Mouse (Mus musculus): Measurements from ENCODE around the gene B3gnt2. TPM values are rescaled to one million over a fixed set of nuclear protein-coding genes. Genes with fewer than 3 reads are reported as not detected.

Gene B3gnt2
- polyA plus RNA-seq, 1 experiment = 7.1 TPM

- no peak overlapping the region for H3K4me3 ChIP-seq (replicated peaks; ENCODE audit: insufficient read depth, low read depth, low read length)
- peaks cover under 1% of the 10 kb centered on the region for H3K4me1 ChIP-seq (ENCODE audit: control insufficient read depth, insufficient read depth, low read length)
- no peak for TF ChIP-seq CTCF (IDR thresholded peaks at IDR 0.05; ENCODE audit: borderline replicate concordance, insufficient read depth, low read depth, low read length)
- H3K27ac ChIP-seq (ENCODE audit: insufficient read depth, low read length) = no peak overlapping the region
- H3K27me3 ChIP-seq (ENCODE audit: control insufficient read depth, insufficient read depth, low read length) = peaks cover 6% of the 10 kb centered on the region; the same call in 1 of the 2 replicates
- WGBS = 95% methylated on average over 5 of the region's 5 CpGs
- DNase-seq = no peak
Measured at GRCm38 (mm10) chr11:22867691-22868090, 6.9 kb upstream of the B3gnt2 start.

GRCm38 (mm10) chr11:22865635-22866246, 5.0 kb upstream of the B3gnt2 start:
- TF ChIP-seq POLR2A (IDR thresholded peaks at IDR 0.05; ENCODE audit: borderline replicate concordance, insufficient read depth, low read length) = no peak
- no peak for TF ChIP-seq CTCF (IDR thresholded peaks at IDR 0.05; ENCODE audit: borderline replicate concordance, insufficient read depth, low read depth, low read length)
- H3K4me3 ChIP-seq (replicated peaks; ENCODE audit: insufficient read depth, low read depth, low read length) = no peak overlapping the region
- no peaks in the 10 kb centered on the region for H3K4me1 ChIP-seq (ENCODE audit: control insufficient read depth, insufficient read depth, low read length)
- 94% methylated on average over 7 of the region's 7 CpGs for WGBS
- DNase-seq = no peak
- no peak overlapping the region for H3K27ac ChIP-seq (ENCODE audit: insufficient read depth, low read length)
- peaks cover 6% of the 10 kb centered on the region; the same call in 1 of the 2 replicates for H3K27me3 ChIP-seq (ENCODE audit: control insufficient read depth, insufficient read depth, low read length)

- H3K4me1 ChIP-seq (ENCODE audit: control insufficient read depth, insufficient read depth, low read length) = peaks cover 4% of the 10 kb centered on the region; the same call in 1 of the 2 replicates
- H3K27me3 ChIP-seq (ENCODE audit: control insufficient read depth, insufficient read depth, low read length) = peaks cover 10% of the 10 kb centered on the region; the same call in 1 of the 2 replicates
- no peak for TF ChIP-seq CTCF (IDR thresholded peaks at IDR 0.05; ENCODE audit: borderline replicate concordance, insufficient read depth, low read depth, low read length)
- TF ChIP-seq POLR2A (IDR thresholded peaks at IDR 0.05; ENCODE audit: borderline replicate concordance, insufficient read depth, low read length) = no peak
- no peak overlapping the region for H3K4me3 ChIP-seq (replicated peaks; ENCODE audit: insufficient read depth, low read depth, low read length)
- no peak overlapping the region for H3K27ac ChIP-seq (ENCODE audit: insufficient read depth, low read length)
- DNase-seq = no peak
- 92% methylated on average over 8 of the region's 8 CpGs for WGBS
Measured at GRCm38 (mm10) chr11:22864305-22865060, 3.7 kb upstream of the B3gnt2 start.

- no peak for TF ChIP-seq POLR2A (IDR thresholded peaks at IDR 0.05; ENCODE audit: borderline replicate concordance, insufficient read depth, low read length)
- no peak for TF ChIP-seq CTCF (IDR thresholded peaks at IDR 0.05; ENCODE audit: borderline replicate concordance, insufficient read depth, low read depth, low read length)
- H3K4me1 ChIP-seq (ENCODE audit: control insufficient read depth, insufficient read depth, low read length) = peaks cover 4% of the 10 kb centered on the region; the same call in 1 of the 2 replicates
- H3K27ac ChIP-seq (ENCODE audit: insufficient read depth, low read length) = no peak overlapping the region
- 75% methylated on average over 4 of the region's 4 CpGs for WGBS
- H3K27me3 ChIP-seq (ENCODE audit: control insufficient read depth, insufficient read depth, low read length) = peaks cover 10% of the 10 kb centered on the region; the same call in 1 of the 2 replicates
- no peak for DNase-seq
- H3K4me3 ChIP-seq (replicated peaks; ENCODE audit: insufficient read depth, low read depth, low read length) = no peak overlapping the region
Measured at GRCm38 (mm10) chr11:22863581-22863980, 2.8 kb upstream of the B3gnt2 start.

- DNase-seq = no peak
- no peak overlapping the region for H3K27ac ChIP-seq (ENCODE audit: insufficient read depth, low read length)
- peaks cover 7% of the 10 kb centered on the region; the same call in 1 of the 2 replicates for H3K27me3 ChIP-seq (ENCODE audit: control insufficient read depth, insufficient read depth, low read length)
- TF ChIP-seq CTCF (IDR thresholded peaks at IDR 0.05; ENCODE audit: borderline replicate concordance, insufficient read depth, low read depth, low read length) (no peak), POLR2A (IDR thresholded peaks at IDR 0.05; ENCODE audit: borderline replicate concordance, insufficient read depth, low read length) (no peak)
- H3K4me1 ChIP-seq (ENCODE audit: control insufficient read depth, insufficient read depth, low read length) = peaks cover 4% of the 10 kb centered on the region; the same call in 1 of the 2 replicates
- H3K4me3 ChIP-seq (replicated peaks; ENCODE audit: insufficient read depth, low read depth, low read length) = no peak overlapping the region
- 62% methylated on average over 4 of the region's 4 CpGs for WGBS
Measured at GRCm38 (mm10) chr11:22861315-22861714, 554 bp upstream of the B3gnt2 start.

GRCm38 (mm10) chr11:22859633-22860334, 977 bp downstream of the B3gnt2 start:
- Histone ChIP-seq H3K27ac (ENCODE audit: insufficient read depth, low read length) (peak overlapping the region; percentile 46; the same call in 1 of the 2 replicates), H3K4me1 (ENCODE audit: control insufficient read depth, insufficient read depth, low read length) (peaks cover 4% of the 10 kb centered on the region; the same call in 1 of the 2 replicates), H3K4me3 (replicated peaks; ENCODE audit: insufficient read depth, low read depth, low read length) (peak overlapping the region; percentile 55), H3K27me3 (ENCODE audit: control insufficient read depth, insufficient read depth, low read length) (peaks cover 7% of the 10 kb centered on the region; the same call in 1 of the 2 replicates)
- WGBS = under 1% methylated on average over 54 of the region's 55 CpGs
- peak; percentile 46 to 51 for DNase-seq
- TF ChIP-seq POLR2A (IDR thresholded peaks at IDR 0.05; ENCODE audit: borderline replicate concordance, insufficient read depth, low read length) (no peak), CTCF (IDR thresholded peaks at IDR 0.05; ENCODE audit: borderline replicate concordance, insufficient read depth, low read depth, low read length) (no peak)

- H3K4me3 ChIP-seq (replicated peaks; ENCODE audit: insufficient read depth, low read depth, low read length) = peak overlapping the region; percentile 55
- WGBS = under 1% methylated on average over 27 of the region's 41 CpGs
- peak in 1 of 2 experiments; percentile 27 for DNase-seq
- peak overlapping the region; percentile 27; the same call in 1 of the 2 replicates for H3K27ac ChIP-seq (ENCODE audit: insufficient read depth, low read length)
- peaks cover 7% of the 10 kb centered on the region; the same call in 1 of the 2 replicates for H3K27me3 ChIP-seq (ENCODE audit: control insufficient read depth, insufficient read depth, low read length)
- TF ChIP-seq CTCF (IDR thresholded peaks at IDR 0.05; ENCODE audit: borderline replicate concordance, insufficient read depth, low read depth, low read length) (no peak), POLR2A (IDR thresholded peaks at IDR 0.05; ENCODE audit: borderline replicate concordance, insufficient read depth, low read length) (no peak)
- H3K4me1 ChIP-seq (ENCODE audit: control insufficient read depth, insufficient read depth, low read length) = peaks cover 4% of the 10 kb centered on the region; the same call in 1 of the 2 replicates
Measured at GRCm38 (mm10) chr11:22859301-22859632, 1.5 kb downstream of the B3gnt2 start.
